Mouse (Mus musculus): ENCODE measurements around the gene 4632433K11Rik.

GRCm38 (mm10) chr7:5029543-5029942, 4.4 kb upstream of the 4632433K11Rik start:
- TF ChIP-seq CTCF (IDR thresholded peaks at IDR 0.05; ENCODE audit: control insufficient read depth, insufficient read depth, low read length) (no peak), POLR2A (IDR thresholded peaks at IDR 0.05; ENCODE audit: borderline replicate concordance, control insufficient read depth, low read depth, low read length) (no peak)

Measured in bone marrow, adult 2 months (tissue).